Mouse (Mus musculus): ENCODE results near the gene Bace1. TPM values are rescaled to one million over a fixed set of nuclear protein-coding genes. Genes with fewer than 3 reads are reported as not detected.
A peak's percentile ranks its signal among the peaks of the same experiment; 100 is the strongest.

Bace1 gene
- polyA plus RNA-seq, 1 experiment from 2014 or later = 18.5 TPM

DNA sequence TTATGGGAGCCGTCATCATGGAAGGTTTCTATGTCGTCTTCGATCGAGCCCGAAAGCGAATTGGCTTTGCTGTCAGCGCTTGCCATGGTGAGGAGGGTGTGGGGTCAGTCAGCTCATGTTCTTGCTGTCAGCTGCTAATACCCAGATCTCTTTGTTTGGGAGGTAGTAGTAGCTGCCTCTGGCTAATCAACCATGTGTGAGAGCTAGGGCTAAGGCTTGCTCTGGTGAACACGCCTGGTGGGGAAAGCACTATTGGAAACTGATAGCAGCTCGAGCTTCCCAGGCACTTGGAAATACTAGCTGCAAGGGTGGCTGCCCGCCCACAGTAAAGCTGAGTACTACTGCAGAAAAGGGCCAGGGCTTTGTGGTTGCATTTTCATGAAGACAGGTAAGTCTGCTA, 21.0 kb downstream of the Bace1 start:
- Histone ChIP-seq H3K4me3 (no peak overlapping the region), H3K4me1 (no peaks in the 10 kb centered on the region), H3K27ac (no peak overlapping the region), H3K9me3 (no peaks in the 10 kb centered on the region), H3K36me3 (replicated peaks) (peaks cover 97% of the 10 kb centered on the region), H3K27me3 (ENCODE audit: poor library complexity, severe bottlenecking) (no peaks in the 10 kb centered on the region)
- no peak for DNase-seq (ENCODE audit: extremely low spot score, low spot score)
- 94% methylated on average over 10 of the region's 10 CpGs for WGBS

DNA sequence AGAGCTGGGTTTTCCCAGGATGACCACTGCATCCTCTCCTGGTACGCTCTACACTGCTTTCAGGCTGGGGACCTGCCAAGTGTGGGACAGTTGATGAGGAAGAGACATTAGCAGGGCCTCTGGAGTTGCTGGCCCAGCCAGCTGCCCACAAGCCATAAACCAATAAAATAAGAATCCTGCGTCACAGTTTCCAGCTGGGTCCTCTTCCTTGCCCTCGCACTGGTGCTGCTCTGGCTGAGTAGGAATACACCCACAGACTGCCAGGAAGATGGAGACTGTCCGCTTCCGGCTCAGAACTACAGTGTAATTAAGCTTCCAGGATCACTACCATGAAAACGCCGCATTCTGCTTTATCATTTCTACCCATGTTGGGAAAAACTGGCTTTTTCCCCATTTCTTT, 23.4 kb downstream of the Bace1 start:
- Histone ChIP-seq H3K4me1 (no peaks in the 10 kb centered on the region), H3K27ac (no peak overlapping the region), H3K36me3 (replicated peaks) (peaks cover 100% of the 10 kb centered on the region), H3K4me3 (no peak overlapping the region), H3K9me3 (no peaks in the 10 kb centered on the region), H3K27me3 (ENCODE audit: poor library complexity, severe bottlenecking) (no peaks in the 10 kb centered on the region)
- WGBS = 96% methylated on average over 7 of the region's 7 CpGs
- DNase-seq (ENCODE audit: extremely low spot score, low spot score) = no peak

DNA sequence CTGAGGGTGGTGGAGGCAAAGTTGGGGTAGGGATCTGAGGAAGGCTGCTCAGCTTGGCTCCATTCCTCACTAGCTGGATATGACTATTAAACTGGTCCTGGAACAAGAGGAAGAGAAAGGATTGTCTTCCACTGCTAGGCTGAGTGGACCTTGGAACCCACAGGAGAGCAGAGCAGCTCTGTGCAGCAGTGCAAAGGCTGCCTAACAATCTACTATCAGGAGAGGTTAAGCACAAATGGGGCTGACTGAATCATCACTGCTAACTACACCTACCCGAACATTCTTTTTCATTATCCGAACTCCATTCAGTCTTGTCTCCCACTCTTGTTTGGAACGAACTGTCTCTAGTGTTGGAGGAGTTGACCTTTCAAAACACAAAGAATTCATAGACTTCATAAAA, 30.8 kb downstream of the Bace1 start:
- WGBS = 96% methylated on average over 3 of the region's 3 CpGs
- DNase-seq (ENCODE audit: extremely low spot score, low spot score) = no peak
- H3K27me3 ChIP-seq (ENCODE audit: poor library complexity, severe bottlenecking) = no peaks in the 10 kb centered on the region
- peaks cover 98% of the 10 kb centered on the region for H3K36me3 ChIP-seq (replicated peaks)
- no peaks in the 10 kb centered on the region for H3K4me1 ChIP-seq
- no peak overlapping the region for H3K4me3 ChIP-seq
- H3K27ac ChIP-seq = no peak overlapping the region
- H3K9me3 ChIP-seq = no peaks in the 10 kb centered on the region

DNA sequence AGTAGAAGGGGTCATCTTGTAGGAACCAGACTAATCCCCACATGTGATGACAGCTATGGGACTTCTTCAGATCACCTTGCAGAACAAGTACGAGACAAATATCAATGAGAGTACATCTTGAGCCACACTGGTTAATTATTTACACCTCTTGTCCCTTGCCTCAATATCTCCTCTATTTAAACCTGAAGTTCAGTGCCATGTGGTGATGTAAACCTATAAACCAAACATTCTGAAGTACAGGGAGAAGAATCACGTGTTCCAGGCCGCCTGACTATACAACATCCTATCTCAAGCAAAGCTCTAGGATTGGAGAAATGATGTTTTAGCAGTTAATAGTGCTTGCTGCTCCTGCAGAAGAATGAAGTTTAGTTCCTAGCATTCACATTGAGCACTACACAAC, 31.9 kb downstream of the Bace1 start:
- H3K36me3 ChIP-seq (replicated peaks) = peaks cover 98% of the 10 kb centered on the region
- no peak for DNase-seq (ENCODE audit: extremely low spot score, low spot score)
- no peak overlapping the region for H3K4me3 ChIP-seq
- H3K4me1 ChIP-seq = no peaks in the 10 kb centered on the region
- WGBS = 96% methylated on average over 3 of the region's 3 CpGs
- no peaks in the 10 kb centered on the region for H3K27me3 ChIP-seq (ENCODE audit: poor library complexity, severe bottlenecking)
- no peak overlapping the region for H3K27ac ChIP-seq
- no peaks in the 10 kb centered on the region for H3K9me3 ChIP-seq

DNA sequence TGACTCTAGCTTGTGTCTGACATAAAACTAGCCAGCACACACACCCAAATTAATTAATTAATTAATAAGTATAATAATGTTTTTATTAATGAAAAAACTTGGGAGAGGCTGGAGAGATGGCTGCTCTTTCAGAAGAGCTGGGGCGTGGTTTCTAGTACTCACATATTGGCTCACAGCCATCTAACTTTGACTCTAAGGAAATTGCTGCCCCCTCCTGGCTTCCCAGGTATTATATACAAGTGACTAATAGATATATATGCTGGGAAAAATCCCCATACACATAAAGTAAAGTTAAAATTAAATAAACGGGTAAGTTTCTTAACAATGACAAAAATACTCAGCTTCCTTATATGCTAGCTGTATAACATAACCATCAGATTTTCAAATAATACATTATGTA, 39.5 kb downstream of the Bace1 start:
- H3K36me3 ChIP-seq (replicated peaks) = peaks cover 87% of the 10 kb centered on the region

DNA sequence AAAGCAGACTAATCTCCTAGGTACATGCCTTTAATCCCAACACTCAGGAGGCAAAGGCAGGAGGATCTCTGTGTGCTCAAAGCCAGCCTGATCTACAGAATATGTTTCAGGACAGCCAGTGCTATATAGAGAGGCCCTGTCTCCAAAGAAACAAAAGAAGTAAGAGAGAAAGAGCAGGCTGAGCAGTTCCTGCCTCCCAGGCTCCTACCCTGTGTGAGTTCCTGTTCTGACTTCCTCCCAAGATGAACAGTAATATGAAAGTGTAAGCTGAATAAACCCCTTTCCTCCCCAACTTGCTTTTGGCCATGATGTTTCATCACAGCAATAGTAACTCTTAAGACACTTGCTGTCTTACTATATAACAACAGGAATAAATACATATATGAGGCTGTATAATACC, 55.3 kb downstream of the Bace1 start:
- Histone ChIP-seq H3K36me3 (replicated peaks) (peaks cover 100% of the 10 kb centered on the region), H3K27ac (no peak overlapping the region), H3K4me3 (no peak overlapping the region), H3K4me1 (no peaks in the 10 kb centered on the region), H3K9me3 (no peaks in the 10 kb centered on the region), H3K27me3 (ENCODE audit: poor library complexity, severe bottlenecking) (no peaks in the 10 kb centered on the region)
- no peak for DNase-seq (ENCODE audit: extremely low spot score, low spot score)

More for the DNA sequence above, 39.5 kb downstream of the Bace1 start:
- Histone ChIP-seq H3K27ac (no peak overlapping the region), H3K27me3 (ENCODE audit: poor library complexity, severe bottlenecking) (no peaks in the 10 kb centered on the region), H3K4me3 (no peak overlapping the region), H3K9me3 (no peaks in the 10 kb centered on the region), H3K4me1 (no peaks in the 10 kb centered on the region)
- no peak for DNase-seq (ENCODE audit: extremely low spot score, low spot score)
- WGBS = 92% methylated on average over 2 of the region's 2 CpGs

DNA sequence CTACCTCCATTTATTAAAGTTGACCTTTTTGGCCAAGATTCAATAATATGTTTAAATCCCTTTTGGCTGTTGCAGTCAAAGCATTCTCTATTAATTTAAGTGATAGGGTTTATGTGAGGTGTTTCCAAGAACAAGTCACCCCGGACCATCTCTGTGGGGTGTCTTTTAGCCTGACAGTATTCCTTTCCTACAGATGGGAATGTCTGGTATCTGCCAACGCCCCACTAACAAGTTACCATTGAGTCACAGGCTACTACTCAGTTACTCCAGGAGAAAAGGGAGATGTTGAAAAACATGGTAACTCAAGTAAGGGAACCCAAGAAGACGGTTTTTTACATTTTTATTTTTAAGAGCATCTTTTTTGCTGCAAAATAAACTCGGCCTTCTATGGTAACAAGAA, 66.8 kb downstream of the Bace1 start:
- Histone ChIP-seq H3K4me3 (peak overlapping the region; percentile 95), H3K27ac (peak overlapping the region; percentile 98), H3K4me1 (peaks cover 24% of the 10 kb centered on the region), H3K27me3 (ENCODE audit: poor library complexity, severe bottlenecking) (no peaks in the 10 kb centered on the region), H3K9me3 (no peaks in the 10 kb centered on the region), H3K36me3 (replicated peaks) (peaks cover 48% of the 10 kb centered on the region)
- DNase-seq (ENCODE audit: extremely low spot score, low spot score) = no peak
- WGBS = 58% methylated on average over 4 of the region's 4 CpGs

DNA sequence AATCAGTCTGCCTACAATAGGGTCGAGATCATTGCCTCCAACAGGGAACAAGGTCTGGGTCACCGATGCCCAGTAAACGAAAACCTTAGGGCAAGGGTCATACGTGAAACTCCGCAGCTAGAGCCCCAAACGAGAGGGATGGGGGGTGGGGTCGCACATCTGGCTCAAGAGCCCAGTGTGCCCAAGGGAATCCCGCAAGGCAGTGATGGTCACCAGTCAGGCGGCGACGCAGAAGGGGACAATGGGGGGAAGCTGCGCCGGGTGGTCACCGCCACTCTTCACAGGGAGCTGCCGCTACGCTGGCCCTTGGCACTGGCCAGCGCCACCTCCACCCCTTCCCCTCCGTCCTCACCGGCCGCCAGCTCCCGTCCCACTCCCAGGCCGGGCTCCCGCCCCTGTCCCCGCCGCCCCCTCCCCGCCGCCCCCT, 67.4 kb downstream of the Bace1 start:
- no peaks in the 10 kb centered on the region for H3K27me3 ChIP-seq (ENCODE audit: poor library complexity, severe bottlenecking)
- H3K36me3 ChIP-seq (replicated peaks) = peaks cover 49% of the 10 kb centered on the region
- H3K9me3 ChIP-seq = no peaks in the 10 kb centered on the region
- H3K4me1 ChIP-seq = peaks cover 24% of the 10 kb centered on the region
- peak; percentile 50 for DNase-seq (ENCODE audit: extremely low spot score, low spot score)
- H3K27ac ChIP-seq = peak overlapping the region; percentile 98
- peak overlapping the region; percentile 95 for H3K4me3 ChIP-seq
- under 1% methylated on average over 17 of the region's 27 CpGs for WGBS

DNA sequence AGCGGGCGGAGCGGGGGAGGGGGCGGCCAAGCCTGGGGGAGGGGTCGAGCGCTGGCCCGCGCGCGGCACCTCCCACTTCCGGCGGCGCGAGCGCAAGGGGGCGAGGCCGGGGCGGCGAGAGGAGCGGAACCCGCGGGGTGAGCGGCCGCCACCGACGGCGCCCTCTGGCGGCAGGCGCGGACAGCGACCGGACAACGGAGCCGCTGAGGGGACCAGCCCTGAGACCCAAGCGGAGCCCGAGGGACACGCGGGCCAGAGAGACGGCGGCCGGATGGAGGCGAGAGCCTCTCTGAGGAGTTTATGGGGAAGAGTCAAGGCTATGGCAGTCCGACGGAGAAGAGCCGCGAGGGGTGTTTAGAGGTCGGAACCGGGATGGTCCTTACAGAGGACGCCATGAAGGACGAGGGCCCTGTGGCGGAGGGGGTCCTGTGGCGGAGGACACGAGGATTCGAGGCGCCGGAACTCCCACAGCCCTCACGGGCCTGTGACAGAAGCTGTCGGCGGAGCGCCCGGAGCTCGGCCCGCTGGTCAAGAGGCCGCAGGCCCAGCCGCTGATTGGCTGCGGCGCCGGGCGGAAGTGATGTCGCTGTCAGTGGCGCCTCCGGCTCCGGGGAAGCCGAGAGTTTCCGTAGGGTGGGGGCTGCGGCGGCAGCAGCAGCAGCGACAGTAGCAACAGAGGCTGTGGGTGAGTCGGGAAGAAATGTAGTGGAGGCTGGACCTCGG, 68.1 kb downstream of the Bace1 start, which contains the start of the genes Pcsk7 and Rnf214:
Pcsk7 (plus strand) TSS at position 143 of the 723 bp plus-strand sequence.
Rnf214 (minus strand) TSS at position 557 of the 723 bp plus-strand sequence.
- no peaks in the 10 kb centered on the region for H3K27me3 ChIP-seq (ENCODE audit: poor library complexity, severe bottlenecking)
- WGBS = under 1% methylated on average over 75 of the region's 80 CpGs
- H3K9me3 ChIP-seq = no peaks in the 10 kb centered on the region
- H3K36me3 ChIP-seq (replicated peaks) = peaks cover 51% of the 10 kb centered on the region
- peak within 1 kb of the TSS; percentile 98 for H3K27ac ChIP-seq
- peak within 1 kb of the TSS; percentile 95 for H3K4me3 ChIP-seq
- DNase-seq (ENCODE audit: extremely low spot score, low spot score) = peak; percentile 86
- H3K4me1 ChIP-seq = peaks cover 24% of the 10 kb centered on the region

DNA sequence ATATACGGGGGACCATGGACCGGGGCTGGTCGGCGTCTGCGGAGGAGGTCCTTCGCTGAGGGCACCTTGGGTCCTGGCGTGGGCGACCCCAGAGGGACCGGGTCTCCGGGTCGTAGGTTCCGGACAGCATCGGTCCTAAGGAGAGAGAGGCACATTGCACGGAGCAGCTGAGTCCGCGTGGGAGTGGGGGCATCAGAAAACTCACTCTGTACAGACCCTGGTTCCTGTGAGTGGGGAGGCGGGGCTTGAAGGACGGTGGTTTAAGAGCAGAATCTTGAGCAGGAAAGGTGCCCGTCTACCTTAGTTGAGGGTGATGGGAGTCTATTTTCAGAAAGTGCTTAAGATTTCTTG, 68.7 kb downstream of the Bace1 start:
- peak overlapping the region; percentile 95 for H3K4me3 ChIP-seq
- under 1% methylated on average over 19 of the region's 19 CpGs for WGBS
- DNase-seq (ENCODE audit: extremely low spot score, low spot score) = no peak
- H3K27ac ChIP-seq = peak overlapping the region; percentile 98
- peaks cover 24% of the 10 kb centered on the region for H3K4me1 ChIP-seq
- peaks cover 51% of the 10 kb centered on the region for H3K36me3 ChIP-seq (replicated peaks)
- H3K27me3 ChIP-seq (ENCODE audit: poor library complexity, severe bottlenecking) = no peaks in the 10 kb centered on the region
- H3K9me3 ChIP-seq = no peaks in the 10 kb centered on the region

DNA sequence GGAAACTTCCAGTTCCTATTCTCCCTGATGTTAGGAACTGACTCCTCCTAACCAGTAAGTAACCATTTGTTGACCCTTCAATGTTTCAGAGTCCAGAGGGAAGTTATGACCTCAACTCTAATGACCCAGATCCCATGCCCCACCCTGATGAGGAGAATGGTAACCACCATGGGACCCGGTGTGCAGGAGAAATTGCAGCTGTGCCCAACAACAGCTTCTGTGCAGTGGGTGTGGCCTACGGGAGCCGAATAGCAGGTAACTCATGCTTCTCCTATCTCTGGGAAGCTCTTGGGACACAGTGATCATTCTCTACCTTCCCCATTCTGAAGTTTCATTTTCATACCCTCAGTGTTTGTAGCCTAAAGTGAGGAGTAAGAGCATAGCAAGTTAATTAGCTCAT, 72.6 kb downstream of the Bace1 start:
- H3K27me3 ChIP-seq (ENCODE audit: poor library complexity, severe bottlenecking) = no peaks in the 10 kb centered on the region
- H3K9me3 ChIP-seq = no peaks in the 10 kb centered on the region
- WGBS = 95% methylated on average over 3 of the region's 3 CpGs
- H3K27ac ChIP-seq = no peak overlapping the region
- peaks cover 73% of the 10 kb centered on the region for H3K36me3 ChIP-seq (replicated peaks)
- no peak for DNase-seq (ENCODE audit: extremely low spot score, low spot score)
- peaks cover 12% of the 10 kb centered on the region for H3K4me1 ChIP-seq
- no peak overlapping the region for H3K4me3 ChIP-seq

DNA sequence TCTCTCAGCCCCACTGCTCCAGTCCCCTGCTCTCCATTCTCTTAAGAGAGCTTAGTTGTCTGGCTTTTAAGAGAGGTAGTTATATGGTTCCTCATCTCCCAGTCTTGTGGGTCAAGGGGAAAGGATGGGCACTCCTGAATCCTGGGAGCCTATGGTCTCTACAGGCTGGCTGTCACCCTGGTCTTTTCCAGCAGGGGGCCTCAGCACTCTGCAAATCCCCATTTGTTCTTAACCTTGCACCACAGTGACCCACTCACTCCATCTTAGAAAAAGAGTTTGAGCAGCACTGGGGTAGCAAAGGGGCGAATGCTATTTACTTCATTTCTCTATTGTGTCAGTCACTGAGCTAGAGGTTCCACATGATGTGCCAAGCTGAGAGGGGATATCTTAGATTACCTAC, 73.3 kb downstream of the Bace1 start:
- Histone ChIP-seq H3K9me3 (no peaks in the 10 kb centered on the region), H3K4me1 (peaks cover 12% of the 10 kb centered on the region), H3K27ac (no peak overlapping the region), H3K36me3 (replicated peaks) (peaks cover 80% of the 10 kb centered on the region), H3K4me3 (no peak overlapping the region), H3K27me3 (ENCODE audit: poor library complexity, severe bottlenecking) (no peaks in the 10 kb centered on the region)
- WGBS = 83% methylated on average over 1 of the region's 1 CpGs
- no peak for DNase-seq (ENCODE audit: extremely low spot score, low spot score)

All from forebrain, embryonic 10.5 days (tissue).